Mouse (Mus musculus) neural tube, embryonic 10.5 days (tissue): ENCODE measurements around the gene Apobec2.
A peak's percentile ranks its signal among the peaks of the same experiment; 100 is the strongest.
"Not testable (repeated sequence)": the region's sequence is repeated elsewhere in the genome, so short reads cannot be mapped to it uniquely, and the experiment has no call there.

Experiments used
- DNase-seq: peaks from one replicate; pipeline ENCODE4 v3.0.0-alpha.2; 2017; ENCODE audit warnings: low spot score; ENCODE audit errors: extremely low spot score

Apobec2 gene

GRCm38 (mm10) chr17:48432158-48432980 is at the start of gene Apobec2:
Gene Apobec2, minus strand, starts transcription at chr17:48432930.
- DNase-seq = no peak

- DNase-seq = no peak
Observed at GRCm38 (mm10) chr17:48479952-48480351, 47.2 kb upstream of the Apobec2 start.

- DNase-seq = no peak
Observed at GRCm38 (mm10) chr17:48475444-48475843, 42.7 kb upstream of the Apobec2 start.

DNA sequence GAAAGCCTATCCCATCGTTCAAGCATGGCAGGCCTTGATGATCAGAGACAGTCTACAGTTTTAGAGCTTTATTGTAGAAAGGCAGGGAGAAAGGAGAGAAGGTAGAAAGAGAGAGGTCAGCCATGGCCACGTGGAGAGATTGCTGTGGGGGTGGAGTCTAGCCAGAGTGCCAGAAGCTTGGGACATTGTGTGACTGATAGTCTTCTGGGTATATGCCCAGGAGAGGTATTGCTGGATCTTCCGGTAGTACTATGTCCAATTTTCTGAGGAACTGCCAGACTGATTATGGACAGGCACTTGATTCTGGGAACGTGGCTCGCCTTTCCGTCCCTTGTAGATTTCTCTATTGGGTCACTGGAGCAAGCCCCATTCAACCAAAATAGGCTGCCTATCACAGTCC is 41.6 kb upstream of the Apobec2 start:
- not testable (repeated sequence) for DNase-seq

DNA sequence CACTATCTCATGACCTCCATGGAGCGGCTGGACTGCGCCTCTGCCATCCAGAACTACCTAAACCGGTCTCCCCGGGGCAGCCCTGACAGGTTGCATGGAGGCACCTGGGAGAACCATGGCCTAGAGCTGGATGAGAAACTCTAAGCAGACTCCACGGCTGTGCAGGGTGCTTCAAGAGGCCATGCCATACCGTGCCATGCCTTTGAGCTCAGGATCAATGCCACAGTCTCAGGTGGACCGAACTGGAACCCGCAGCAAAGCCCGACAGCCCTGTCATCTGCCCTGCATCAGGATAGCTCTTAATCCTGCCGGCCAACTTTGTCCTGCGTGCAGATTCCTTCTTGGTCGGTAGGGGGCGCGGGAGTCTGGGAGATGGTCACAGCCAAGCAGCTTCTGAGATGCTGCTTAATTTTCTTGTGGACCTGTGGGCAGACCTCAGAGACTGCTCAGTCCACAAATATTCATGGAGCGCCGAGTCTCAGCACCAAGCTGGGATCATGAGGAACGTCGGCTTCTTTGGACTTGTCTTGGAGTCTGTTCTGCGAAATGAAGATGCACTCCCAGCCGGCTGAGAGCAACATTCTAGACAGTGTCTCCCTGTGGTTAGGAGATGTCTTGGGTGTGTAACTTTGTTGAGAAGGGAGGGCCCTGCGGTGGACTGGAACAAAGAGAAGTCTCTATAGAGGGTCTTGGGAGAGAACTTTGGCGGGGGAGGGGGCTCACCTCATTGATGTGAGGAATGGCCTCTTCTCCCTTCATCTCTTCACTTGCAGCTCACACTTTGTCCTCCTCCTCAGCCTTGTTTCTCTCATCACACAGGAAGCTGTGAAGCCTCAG is 34.9 kb upstream of the Apobec2 start:
- DNase-seq = peak; percentile 92

DNA sequence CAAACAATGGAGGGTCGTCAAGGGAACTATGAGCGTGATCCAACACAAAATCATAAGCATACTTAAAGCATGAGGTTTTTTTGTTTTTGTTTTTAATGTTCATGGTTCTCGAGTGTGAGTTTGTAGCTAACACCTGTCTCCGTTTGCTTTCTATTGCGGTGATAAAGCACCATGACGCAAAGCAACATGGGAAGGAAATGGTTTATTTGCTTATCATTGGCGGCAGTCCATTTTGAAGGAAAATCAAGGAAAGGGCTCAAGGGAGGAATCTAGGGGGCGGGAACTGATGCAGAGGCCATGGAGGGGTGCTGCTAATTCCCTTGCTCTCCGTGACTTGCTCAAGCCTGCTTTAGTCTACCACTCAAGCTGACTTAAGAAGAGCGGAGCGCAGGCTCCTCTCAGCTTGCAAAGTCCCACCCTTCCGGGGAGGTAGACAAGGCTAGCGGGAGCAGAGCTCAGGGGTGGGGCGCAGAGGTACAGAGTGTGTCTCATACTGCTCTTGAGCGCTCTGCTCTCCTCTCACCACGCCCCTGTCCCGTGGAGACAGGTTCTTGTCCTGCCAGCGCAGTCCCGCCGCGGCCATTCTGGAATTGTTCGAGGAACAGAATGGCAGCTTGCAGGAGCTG is 34.2 kb upstream of the Apobec2 start:
- no peak for DNase-seq

GRCm38 (mm10) chr17:48463391-48463790 is 30.7 kb upstream of the Apobec2 start:
- DNase-seq = no peak

GRCm38 (mm10) chr17:48462096-48462495 is 29.4 kb upstream of the Apobec2 start:
- DNase-seq = no peak

DNA sequence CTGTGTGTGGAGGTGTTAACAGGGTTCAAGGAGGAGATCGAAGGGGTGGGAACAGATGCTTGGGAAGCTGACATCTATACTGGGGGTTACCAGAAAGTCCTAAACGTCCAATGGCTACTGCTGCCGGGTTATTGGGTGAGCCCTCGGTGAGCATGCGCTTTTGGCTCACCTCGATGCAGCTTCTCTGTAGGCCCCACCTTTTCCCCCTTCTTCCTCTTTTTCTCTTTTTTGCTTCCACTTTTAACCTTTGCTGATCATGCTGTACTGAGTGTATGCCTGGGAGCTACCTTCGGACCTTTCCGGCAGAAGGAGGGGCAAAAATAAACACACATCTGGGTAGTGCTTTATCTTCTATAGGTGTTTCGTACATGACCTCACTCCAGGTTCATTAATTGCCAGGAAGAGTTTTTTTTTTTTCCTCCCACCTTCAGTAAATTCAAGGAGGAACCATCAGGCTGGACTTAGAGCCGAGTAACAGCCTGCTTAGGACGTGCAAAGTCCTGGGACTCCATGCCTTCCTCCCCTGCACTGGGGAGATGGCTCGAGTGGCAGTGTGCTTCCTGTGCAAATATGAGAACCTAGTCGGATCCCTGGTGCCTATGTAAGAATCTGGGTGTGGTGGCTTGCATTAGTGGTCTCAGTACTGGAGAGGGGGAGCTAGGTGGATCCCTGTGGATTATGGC is 25.4 kb upstream of the Apobec2 start:
- no peak for DNase-seq

- DNase-seq = no peak
Observed at GRCm38 (mm10) chr17:48455955-48456354, 23.2 kb upstream of the Apobec2 start.

GRCm38 (mm10) chr17:48454688-48455087 is 22.0 kb upstream of the Apobec2 start, which contains the start of gene Unc5cl:
Gene Unc5cl, plus strand, starts transcription at chr17:48454901.
- no peak for DNase-seq

- no peak for DNase-seq
Observed at GRCm38 (mm10) chr17:48454190-48454589, 21.5 kb upstream of the Apobec2 start.

DNA sequence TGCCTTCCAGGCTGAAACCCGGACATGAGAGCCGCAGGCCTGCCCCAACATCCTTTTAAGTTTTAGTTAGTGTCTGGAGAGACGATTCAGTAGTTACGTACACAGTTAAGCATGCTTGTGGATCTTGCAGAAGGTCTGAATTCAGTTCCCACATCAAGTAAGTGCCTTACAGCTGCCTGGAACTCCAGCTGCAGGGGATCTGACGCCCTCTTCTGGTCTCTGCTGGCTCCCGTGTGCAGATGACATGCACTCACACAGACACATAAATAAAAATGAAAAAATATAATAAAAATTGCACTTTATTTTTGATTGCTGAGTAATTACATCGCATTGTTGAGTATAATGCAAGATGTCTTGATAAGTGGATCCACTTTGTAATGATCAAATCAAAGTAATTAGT is 20.8 kb upstream of the Apobec2 start:
- DNase-seq = no peak

DNA sequence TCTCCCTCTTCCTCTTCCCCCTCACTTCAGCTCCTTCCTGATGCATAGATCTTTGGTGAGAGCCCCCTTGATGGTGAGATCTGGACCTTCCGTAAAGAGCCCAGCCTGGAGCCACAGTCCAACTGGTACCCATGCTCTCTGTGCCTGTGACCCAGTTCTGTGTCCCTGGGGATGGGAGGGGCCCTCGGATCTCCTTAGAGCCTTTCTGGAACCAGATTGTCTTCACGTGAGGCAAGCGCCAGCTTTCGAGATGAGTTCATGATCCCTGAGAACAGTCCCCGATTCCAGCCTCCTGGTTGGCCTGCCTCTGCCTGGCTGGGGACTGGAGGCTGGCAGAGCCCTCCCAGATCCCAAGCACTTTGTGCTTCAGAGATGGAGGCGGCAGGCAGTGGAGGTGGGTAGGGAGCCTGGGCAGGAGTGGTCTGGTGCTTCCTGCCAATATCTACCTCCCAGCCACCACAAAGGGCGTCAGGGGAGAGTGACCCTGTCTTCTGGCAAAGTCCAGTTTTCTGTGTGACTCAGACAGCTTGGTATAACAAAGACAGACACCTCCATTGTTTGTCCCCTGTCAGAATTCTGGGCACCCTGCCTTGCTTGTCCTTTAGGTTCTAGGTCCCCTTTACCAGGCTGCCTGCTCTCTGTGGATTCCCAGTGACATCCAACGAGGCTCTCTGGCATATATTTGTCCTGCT is 19.2 kb upstream of the Apobec2 start:
- DNase-seq = no peak

DNA sequence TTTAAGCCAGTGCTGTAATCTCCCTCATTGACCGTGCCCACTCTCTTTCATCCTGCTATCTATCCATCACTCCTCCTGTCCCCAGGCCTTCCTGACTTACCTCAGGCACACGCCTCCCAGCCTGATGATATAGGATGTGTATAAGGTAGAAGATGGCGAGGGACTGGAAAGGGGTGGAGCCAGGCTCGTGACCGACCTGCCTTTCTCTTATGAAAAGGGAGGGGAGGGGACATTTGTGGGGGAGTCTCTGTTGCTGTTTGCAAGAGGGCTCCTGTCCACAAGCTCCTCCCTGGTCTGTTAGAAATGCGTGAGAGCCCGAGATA is 18.6 kb upstream of the Apobec2 start, which contains the start of gene Tspo2:
TSS of gene Tspo2 (minus strand) at position 170 of the 323 bp plus-strand sequence.
- no peak for DNase-seq

- no peak for DNase-seq
Observed at GRCm38 (mm10) chr17:48450666-48451352, 18.1 kb upstream of the Apobec2 start.

GRCm38 (mm10) chr17:48447675-48448074 is 14.9 kb upstream of the Apobec2 start:
- DNase-seq = no peak

DNA sequence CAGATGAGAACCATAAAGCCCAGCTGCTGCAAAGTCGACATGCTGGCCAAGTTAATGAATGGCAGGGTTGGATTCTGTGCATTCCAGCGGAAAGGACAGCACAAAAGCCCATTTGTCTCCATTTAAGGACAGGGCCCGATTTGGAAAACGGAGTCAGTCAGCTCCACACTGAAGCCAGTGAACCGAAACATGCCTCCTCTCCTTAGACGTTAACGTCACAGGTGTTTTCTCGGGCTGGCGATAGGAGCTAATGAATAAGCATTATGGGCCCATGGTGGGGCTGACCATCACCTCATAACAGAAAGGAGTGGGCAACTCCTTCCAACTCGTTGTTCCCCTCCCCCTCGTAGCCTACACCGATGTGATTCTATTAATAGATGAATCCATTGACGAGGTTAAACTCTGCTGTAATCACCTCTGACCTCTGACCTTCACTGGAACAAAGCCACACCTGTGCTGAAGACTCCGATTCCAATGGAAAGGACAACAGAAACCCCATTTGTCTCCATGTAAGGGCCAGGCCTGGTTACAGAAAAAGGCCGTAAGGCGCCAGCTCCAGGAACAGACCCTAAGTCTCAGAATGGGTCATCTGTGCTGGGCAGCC is 10.9 kb upstream of the Apobec2 start:
- DNase-seq = no peak

DNA sequence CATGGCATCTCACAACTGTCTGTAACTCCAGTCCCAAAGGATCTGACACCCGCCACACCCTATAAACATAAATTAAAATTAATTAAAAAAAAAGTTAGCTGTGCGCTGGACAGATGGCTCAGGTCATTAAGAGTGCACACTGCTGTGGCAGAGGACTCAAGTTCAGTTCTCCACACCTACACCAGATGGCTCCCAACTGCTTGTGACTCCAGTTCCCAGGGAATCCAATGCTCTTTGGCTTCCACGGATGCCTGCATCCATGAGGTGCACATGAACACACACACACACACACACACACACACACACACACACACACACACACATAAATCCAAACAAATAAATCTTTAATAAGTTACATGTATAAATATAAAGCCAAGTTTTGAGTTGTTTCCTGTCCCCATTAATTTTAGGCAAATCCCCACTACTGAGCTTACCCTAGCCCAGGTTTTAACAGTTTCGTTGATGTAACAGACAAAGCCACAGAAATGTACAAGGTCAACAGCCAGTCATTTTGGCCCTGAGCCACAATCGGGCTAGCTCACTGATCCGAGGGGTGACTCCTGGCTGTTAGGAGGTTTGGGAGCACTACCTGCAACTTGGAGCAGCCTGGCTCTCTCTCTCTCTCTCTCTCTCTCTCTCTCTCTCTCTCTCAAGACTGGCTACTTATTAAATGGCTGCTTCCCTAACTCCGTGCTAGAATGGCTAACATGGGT is 10.2 kb upstream of the Apobec2 start:
- DNase-seq = no peak
